Mouse (Mus musculus) ES-Bruce4 (cell line): ENCODE data around the gene Abcg4.

Source experiments
- EP300 ChIP-seq: IDR thresholded peaks from 2 replicates; pipeline ENCODE4 v1.6.1; 2011; ENCODE audit warnings: low read depth, low read length; ENCODE audit not compliant: insufficient read depth
- POLR2A ChIP-seq: IDR thresholded peaks from one replicate; pipeline ENCODE4 v1.8.1; 2011; ENCODE audit warnings: low read length; ENCODE audit not compliant: insufficient read depth

DNA sequence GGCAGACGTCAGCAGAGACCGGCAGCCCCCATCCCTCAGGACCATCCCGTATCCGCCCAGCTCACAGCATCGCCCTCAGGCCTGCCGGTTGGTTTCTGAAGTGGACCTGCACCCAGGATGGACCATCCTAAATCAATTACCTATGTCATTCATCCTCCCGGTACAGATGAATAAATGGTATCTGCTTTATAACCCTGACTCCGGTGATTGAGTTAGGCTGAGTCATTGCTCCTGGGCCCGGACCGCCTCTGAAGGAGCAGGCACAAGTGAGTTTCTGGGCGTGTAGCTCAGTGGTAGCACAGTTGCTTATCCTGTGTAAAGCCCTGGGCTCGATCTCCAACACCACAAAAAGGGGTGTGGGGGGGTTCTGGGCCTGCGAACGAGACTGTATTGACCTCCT is 27.0 kb downstream of the Abcg4 start:
- no peak for TF ChIP-seq EP300
- TF ChIP-seq POLR2A = no peak
